Mouse (Mus musculus): ENCODE data around the gene Fam193b. TPM values are rescaled to one million over a fixed set of nuclear protein-coding genes. Genes with fewer than 3 reads are reported as not detected.

The Fam193b gene
- polyA plus RNA-seq (2021; fragmentation: Nextera tagmentation): 3.7 and 5.0 TPM in 2 replicates
- long read RNA-seq, experiment 1, full-length matches to known transcripts: 6 of 36 reads
- long read RNA-seq, experiment 1, partial matches to known transcripts: 12 of 36 reads
- long read RNA-seq, experiment 1, other reads (novel, unspliced or antisense): 18 of 36 reads
- long read RNA-seq, experiment 2, partial matches to known transcripts: 6 of 7 reads
- long read RNA-seq, experiment 2, other reads (novel, unspliced or antisense): 0 of 7 reads

DNA sequence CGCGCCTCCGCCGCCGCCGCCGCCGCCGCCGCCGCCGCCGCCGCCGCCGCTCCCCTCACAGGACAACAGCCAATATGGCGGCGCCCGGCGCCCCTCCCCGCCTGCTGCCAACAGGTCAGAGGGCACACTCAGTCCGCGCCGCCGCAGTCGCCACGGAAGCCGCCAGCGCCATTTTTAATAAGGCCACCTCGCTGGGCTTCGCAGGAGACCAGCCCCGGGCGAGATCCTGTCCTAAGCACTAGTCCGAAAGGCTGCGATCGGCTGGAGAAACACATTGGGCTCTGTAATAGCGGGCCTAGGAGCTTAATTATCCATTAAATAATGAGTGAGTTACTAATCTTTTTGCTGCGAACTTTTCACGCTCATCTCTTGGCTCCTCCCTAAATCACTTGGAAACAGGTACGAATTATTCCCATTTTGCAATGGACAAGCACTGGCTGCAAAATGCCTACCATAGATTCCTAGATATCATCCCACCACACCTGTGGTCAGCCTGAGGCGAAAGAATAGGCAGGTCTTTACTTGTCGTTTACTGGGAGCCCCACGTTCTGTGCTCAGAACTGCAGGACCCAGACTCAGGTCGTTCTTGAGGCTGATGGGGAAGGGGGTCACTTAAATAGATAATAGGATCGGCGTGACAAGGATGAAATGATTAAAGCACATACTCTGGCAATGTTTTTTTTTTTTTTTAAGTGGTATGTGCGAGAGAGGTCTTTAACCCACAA, at the start of gene Fam193b:
Gene Fam193b, minus strand, starts transcription at position 94 of the 725 bp plus-strand sequence.

DNA sequence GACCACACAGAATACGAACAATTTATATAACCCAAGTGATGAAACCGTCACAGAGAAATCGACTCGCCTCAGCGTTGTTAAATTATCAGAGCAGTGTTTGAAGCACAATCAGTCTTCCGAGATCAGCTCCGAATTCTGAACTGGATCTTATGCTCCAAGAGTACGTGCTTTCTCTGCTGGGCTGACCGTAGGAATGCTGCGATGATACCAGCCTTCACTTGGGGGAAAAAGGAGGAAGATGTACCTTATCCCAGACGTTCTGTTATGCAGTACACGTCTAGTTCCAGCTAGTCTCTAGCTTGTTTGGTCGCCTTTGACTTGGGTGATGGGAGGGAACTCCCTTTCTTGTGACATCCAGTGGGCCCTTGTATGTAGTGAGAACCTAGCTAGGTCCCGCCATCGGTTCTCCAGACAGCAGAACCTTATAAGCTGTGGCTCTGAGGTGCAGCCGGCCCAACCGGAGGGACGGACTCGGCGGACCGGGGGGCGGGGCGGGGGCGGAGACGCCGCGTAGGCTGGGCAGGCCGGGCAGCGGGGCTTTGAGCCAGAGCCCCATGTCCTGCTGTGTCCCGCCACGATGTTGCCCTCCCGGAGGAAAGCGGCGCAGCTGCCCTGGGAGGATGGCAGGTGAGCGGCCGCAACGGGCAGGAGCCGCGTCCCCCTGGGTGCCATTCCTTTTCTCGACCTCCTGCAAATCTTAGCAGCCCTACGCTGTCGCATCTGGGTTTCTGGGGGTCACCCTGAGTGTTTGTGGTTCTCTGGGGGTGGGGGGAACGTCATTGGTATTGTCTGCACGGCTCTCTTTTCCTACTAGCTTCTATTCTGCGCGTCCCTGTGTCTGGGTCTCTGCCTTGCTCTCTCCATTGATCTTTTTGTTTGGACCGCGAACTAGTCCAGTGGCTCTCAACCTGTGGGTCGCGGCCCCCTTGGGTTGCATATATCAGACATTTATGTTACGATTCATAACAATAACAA, 28.9 kb upstream of the Fam193b start, which contains the start of gene B4galt7:
Gene B4galt7, plus strand, starts transcription at position 331 of the 975 bp plus-strand sequence.

DNA sequence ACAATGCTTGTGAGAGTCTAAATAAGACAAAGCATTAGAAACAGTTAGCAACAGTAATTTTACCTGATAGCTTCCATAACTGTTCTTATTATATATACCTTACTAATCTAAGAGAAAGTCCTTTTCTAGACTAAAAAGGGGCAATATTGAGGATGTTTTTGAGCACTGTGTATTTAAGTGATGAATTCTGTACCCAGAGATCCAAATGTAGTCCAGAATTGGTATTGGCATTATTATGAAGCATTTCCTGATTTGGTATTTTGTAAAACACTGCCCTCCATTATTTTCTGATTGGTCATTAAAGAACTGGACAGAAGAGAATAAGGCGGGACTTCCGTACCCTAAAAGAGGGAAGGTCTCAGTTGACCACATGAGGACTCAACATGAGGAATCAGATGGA, 2.5 kb upstream of the Fam193b start, which contains the start of gene Tmed9:
Gene Tmed9, plus strand, starts transcription at position 301 of the 400 bp plus-strand sequence.

DNA sequence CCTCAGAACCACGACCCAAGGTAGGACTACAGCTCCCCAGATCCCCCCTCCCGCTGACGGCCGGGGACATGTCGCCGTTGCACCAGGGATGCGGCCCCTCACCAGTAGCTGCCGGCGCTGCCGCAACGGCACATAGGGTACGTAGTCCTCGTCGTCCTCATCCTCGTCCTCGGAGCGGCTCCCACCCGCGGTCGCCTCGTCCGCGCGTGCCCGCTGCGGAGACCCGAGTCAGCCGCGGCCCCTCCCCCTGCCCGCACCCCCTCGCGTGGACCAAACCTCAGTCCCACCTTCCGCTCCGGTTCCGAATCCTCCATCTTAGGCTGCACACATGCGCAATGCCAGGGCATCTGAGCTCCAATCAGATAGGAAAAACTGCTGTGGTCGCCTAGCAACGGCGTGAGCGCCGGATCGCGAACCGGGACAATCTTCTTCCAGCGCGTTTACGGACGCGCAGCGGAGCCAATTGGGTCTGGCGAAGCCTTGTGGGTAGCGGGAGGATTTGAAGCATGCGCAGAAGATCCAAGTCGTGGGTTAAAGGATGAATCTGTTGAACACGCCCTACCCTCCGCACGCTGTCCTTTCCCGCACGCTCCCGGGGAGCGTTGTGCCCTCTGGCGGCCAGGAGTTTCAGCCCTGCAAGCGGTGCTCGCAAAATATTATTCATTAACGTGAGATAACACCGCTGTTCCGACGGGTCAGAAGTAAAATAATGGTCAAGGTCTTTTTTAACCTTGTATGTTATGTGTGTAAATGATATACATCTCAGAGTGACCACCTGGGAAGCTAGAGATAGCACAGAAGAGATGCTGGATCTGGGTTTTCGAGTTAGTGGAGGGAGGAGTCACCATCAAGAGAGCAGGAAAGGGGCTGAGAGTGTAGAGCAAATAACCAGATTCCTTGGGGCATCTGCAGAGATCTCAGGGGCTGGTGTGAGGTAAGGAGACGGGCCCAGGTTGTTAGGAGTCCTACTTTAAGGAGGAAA, 34.4 kb downstream of the Fam193b start, which contains the start of gene Ddx41:
Gene Ddx41, minus strand, starts transcription at position 465 of the 982 bp plus-strand sequence.

DNA sequence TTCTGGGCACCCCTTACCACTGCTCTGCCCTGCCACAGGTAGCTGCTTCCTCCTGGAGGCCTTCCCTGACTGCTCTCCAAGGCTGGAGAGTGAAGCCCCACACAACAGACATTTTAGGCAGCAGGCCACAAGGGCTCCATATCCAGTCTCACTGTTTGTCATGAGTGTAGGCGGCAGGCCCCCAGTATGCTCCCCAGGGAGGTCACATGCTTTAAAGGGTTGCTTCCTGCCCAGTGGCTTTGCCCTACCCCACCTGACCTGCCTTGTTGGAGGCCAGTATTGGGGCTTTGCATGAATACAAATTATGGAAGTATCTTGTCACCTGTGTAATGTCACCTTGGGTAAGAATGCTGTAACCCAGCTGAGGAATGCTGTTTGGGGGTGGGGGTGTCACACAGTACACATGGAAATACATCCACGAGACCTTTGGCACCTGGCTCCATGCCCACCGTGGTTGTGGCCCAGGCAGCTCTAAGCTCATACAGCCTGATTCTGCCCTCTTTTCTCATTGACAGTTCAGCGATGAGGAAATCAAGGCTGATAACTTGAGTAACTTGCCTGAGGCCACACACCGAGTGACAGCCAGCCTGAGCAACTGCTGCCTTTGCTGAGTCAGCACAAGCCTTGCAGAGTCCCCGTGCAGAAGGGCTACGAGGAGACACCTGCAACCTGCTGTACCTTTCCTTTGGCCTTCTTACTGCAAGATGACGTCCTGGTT, 41.6 kb downstream of the Fam193b start, which contains the start of gene Dok3:
Gene Dok3, minus strand, starts transcription at position 99 of the 718 bp plus-strand sequence.

DNA sequence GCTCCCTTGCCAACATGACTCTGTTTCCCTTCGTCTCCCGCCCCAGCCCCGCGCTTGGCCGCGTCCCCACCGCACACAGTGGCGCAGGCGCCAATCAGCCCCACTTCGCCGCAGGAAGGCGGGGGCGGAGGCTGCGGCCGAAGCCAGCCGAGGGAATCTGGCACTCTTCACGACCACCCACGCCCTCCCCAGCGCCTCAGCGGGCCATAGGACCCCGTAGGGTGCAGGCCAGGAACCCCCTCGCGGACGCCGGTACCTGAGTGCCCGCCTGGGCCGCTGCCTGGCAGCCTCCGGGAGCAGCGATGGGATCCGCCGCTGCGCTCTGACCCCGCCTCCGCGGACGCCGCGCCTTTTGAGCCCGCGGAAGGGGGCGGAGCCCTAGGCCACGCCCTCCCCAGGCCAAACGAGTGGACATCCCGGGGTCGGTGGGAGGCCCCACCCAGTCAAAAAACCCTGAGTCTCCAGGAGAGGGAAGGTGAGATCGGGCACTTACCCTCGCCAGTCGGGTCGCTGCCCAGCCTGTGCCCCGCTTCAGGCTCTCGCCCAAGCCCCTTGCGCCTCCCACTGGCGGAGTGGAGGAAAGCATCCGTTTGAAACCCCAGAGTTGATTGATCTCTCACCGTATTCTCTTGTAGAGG, 57.7 kb downstream of the Fam193b start, which contains the start of gene Pdlim7:
Gene Pdlim7, minus strand, starts transcription at position 566 of the 638 bp plus-strand sequence.

Other genes with a start within 250 kb of the Fam193b start
- gene Rab24, start 249.2 kb downstream of the Fam193b start, polyA plus RNA-seq (2021; fragmentation: Nextera tagmentation): 60.3 and 118 TPM in 2 replicates
- gene Mxd3, start 241.3 kb downstream of the Fam193b start, polyA plus RNA-seq (2021; fragmentation: Nextera tagmentation): 0.46 and 1.2 TPM in 2 replicates
- gene Lman2, start 208.3 kb downstream of the Fam193b start, polyA plus RNA-seq (2021; fragmentation: Nextera tagmentation): 26.7 and 30.5 TPM in 2 replicates
- gene Rgs14, start 201.4 kb downstream of the Fam193b start, polyA plus RNA-seq (2021; fragmentation: Nextera tagmentation): 36.2 and 49.3 TPM in 2 replicates
- gene Slc34a1, start 172.9 kb downstream of the Fam193b start, polyA plus RNA-seq (2021; fragmentation: Nextera tagmentation): 0.03 TPM in 1 of 2 replicates, not detected in the other
- 0.63 TPM in 1 of 2 replicates, not detected in the other for gene Pfn3, start 155.9 kb downstream of the Fam193b start, polyA plus RNA-seq (2021; fragmentation: Nextera tagmentation)
- gene F12, start 144.3 kb downstream of the Fam193b start, polyA plus RNA-seq (2021; fragmentation: Nextera tagmentation): 1.1 and 1.4 TPM in 2 replicates
- gene Grk6, start 126.0 kb downstream of the Fam193b start, polyA plus RNA-seq (2021; fragmentation: Nextera tagmentation): 4.7 and 16.8 TPM in 2 replicates
- gene Prr7, start 106.9 kb downstream of the Fam193b start, polyA plus RNA-seq (2021; fragmentation: Nextera tagmentation): 6.5 and 13.0 TPM in 2 replicates
- gene Dbn1, start 83.0 kb downstream of the Fam193b start, polyA plus RNA-seq (2021; fragmentation: Nextera tagmentation): 57.2 and 97.1 TPM in 2 replicates
- 84.5 and 89.4 TPM in 2 replicates for gene Pdlim7, start 57.4 kb downstream of the Fam193b start, polyA plus RNA-seq (2021; fragmentation: Nextera tagmentation)
- 0.47 and 0.59 TPM in 2 replicates for gene Dok3, start 41.8 kb downstream of the Fam193b start, polyA plus RNA-seq (2021; fragmentation: Nextera tagmentation)
- gene Ddx41, start 34.5 kb downstream of the Fam193b start, polyA plus RNA-seq (2021; fragmentation: Nextera tagmentation): 33.6 and 41.6 TPM in 2 replicates
- gene Tmed9, start 2.6 kb upstream of the Fam193b start, polyA plus RNA-seq (2021; fragmentation: Nextera tagmentation): 32.4 and 100.0 TPM in 2 replicates
- 19.0 and 21.5 TPM in 2 replicates for gene B4galt7, start 28.8 kb upstream of the Fam193b start, polyA plus RNA-seq (2021; fragmentation: Nextera tagmentation)
- gene Caml, start 51.9 kb upstream of the Fam193b start, polyA plus RNA-seq (2021; fragmentation: Nextera tagmentation): 45.3 and 52.5 TPM in 2 replicates
- 10.5 and 14.8 TPM in 2 replicates for gene Ddx46, start 63.9 kb upstream of the Fam193b start, polyA plus RNA-seq (2021; fragmentation: Nextera tagmentation)
- 32.2 and 48.7 TPM in 2 replicates for gene B230219D22Rik, start 122.0 kb upstream of the Fam193b start, polyA plus RNA-seq (2021; fragmentation: Nextera tagmentation)
- gene Txndc15, start 143.5 kb upstream of the Fam193b start, polyA plus RNA-seq (2021; fragmentation: Nextera tagmentation): 188 and 198 TPM in 2 replicates
- 56.4 and 82.2 TPM in 2 replicates for gene Pcbd2, start 156.2 kb upstream of the Fam193b start, polyA plus RNA-seq (2021; fragmentation: Nextera tagmentation)
- 0.28 TPM in 1 of 2 replicates, not detected in the other for gene Catsper3, start 213.4 kb upstream of the Fam193b start, polyA plus RNA-seq (2021; fragmentation: Nextera tagmentation)

All from left cerebral cortex, adult 6 months (tissue).